Mouse (Mus musculus): Measurements from ENCODE around the gene Ptges. TPM values are rescaled to one million over a fixed set of nuclear protein-coding genes. Genes with fewer than 3 reads are reported as not detected.

Gene Ptges
- polyA plus RNA-seq (2017; shearing (Covaris generic)), result under 1 TPM in 1 of 2 experiments, not detected in 1; 0.59 TPM

GRCm38 (mm10) chr2:30929483-30930045 is at the start of gene Ptges:
Gene Ptges, minus strand, starts transcription at chr2:30929863.

GRCm38 (mm10) chr2:30967352-30968327 is 38.0 kb upstream of the Ptges start, which contains the start of gene Tor1a:
Gene Tor1a, minus strand, starts transcription at chr2:30967933.

GRCm38 (mm10) chr2:30952824-30953490 is 23.3 kb upstream of the Ptges start, which contains the start of gene Tor1b:
Gene Tor1b, plus strand, starts transcription at chr2:30952959.

Other genes starting within 250 kb of the Ptges start
- 1 to 10 TPM; 1.8 to 4.0 TPM for gene 1700001O22Rik, start 126.2 kb downstream of the Ptges start, polyA plus RNA-seq (2017; shearing (Covaris generic))
- 10 to 100 TPM; 27.0 to 37.2 TPM for gene Ntmt1, start 122.0 kb downstream of the Ptges start, polyA plus RNA-seq (2017; shearing (Covaris generic))
- 10 to 100 TPM; 47.6 to 57.3 TPM for gene Asb6, start 99.5 kb downstream of the Ptges start, polyA plus RNA-seq (2017; shearing (Covaris generic))
- gene Prrx2, start 94.9 kb downstream of the Ptges start, polyA plus RNA-seq (2017; shearing (Covaris generic)), result not detected
- gene Tor1b, start 23.1 kb upstream of the Ptges start, polyA plus RNA-seq (2017; shearing (Covaris generic)), result 10 to 100 TPM; 16.7 to 27.7 TPM
- gene Tor1a, start 38.1 kb upstream of the Ptges start, polyA plus RNA-seq (2017; shearing (Covaris generic)), result 10 to 100 TPM; 85.3 to 92.4 TPM
- 10 to 100 TPM; 59.7 to 61.9 TPM for gene BC005624, start 52.3 kb upstream of the Ptges start, polyA plus RNA-seq (2017; shearing (Covaris generic))
- gene Usp20, start 52.4 kb upstream of the Ptges start, polyA plus RNA-seq (2017; shearing (Covaris generic)), result 10 to 100 TPM; 21.6 to 35.7 TPM
- gene Fnbp1, start 212.1 kb upstream of the Ptges start, polyA plus RNA-seq (2017; shearing (Covaris generic)), result 100 to 1,000 TPM in 1 of 2 experiments, 10 to 100 TPM in 1; 93.4 to 165 TPM
- 10 to 100 TPM; 45.6 to 75.9 TPM for gene Gpr107, start 222.5 kb upstream of the Ptges start, polyA plus RNA-seq (2017; shearing (Covaris generic))

Measured in activated CD4-positive, CD25-positive, alpha-beta regulatory T cell (primary cell).